Mouse (Mus musculus): Measurements from ENCODE around the gene Nop2. TPM values are rescaled to one million over a fixed set of nuclear protein-coding genes. Genes with fewer than 3 reads are reported as not detected.

The Nop2 gene
- polyA plus RNA-seq, 1 experiment from 2014 or later: 25.0 TPM

DNA sequence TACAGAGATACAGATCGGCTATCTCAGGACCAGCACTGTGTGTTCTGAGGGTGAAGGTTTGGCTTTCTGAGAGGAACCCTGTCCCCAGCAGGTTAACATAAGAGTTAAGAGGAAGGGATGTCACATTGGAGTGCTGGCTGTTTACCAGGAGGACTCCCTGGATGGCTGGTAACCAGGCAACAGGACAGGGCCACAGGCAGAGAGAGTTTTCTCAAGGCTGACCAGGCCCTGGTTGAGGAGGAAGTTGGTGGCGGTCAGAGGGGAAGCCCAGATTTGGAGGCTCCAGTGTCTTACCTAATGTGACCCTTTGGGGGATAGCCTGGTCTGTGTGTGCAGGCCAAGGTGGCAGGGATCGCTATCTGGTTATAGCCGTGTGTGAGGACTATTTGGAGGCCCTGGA is 15.1 kb downstream of the Nop2 start:
- TF ChIP-seq CTCF (IDR thresholded peaks at IDR 0.05; ENCODE audit: low read depth): no peak
- no peak overlapping the region for H3K27ac ChIP-seq (replicated peaks)
- H3K4me1 ChIP-seq (replicated peaks; ENCODE audit: control insufficient read depth, insufficient read depth): no peaks in the 10 kb centered on the region
- no peaks in the 10 kb centered on the region for H3K27me3 ChIP-seq (ENCODE audit: control insufficient read depth, insufficient read depth, low read length)
- DNase-seq (ENCODE audit: low spot score): no peak
- WGBS: 64% methylated on average over 4 of the region's 4 CpGs
- H3K4me2 ChIP-seq (replicated peaks; ENCODE audit: low read depth): peak overlapping the region; percentile 68; the same call in 1 of the 2 replicates
- no peaks in the 10 kb centered on the region for H3K9me3 ChIP-seq (ENCODE audit: control insufficient read depth, low read length)
- peaks cover 2% of the 10 kb centered on the region; the same call in 1 of the 2 replicates for H3K36me3 ChIP-seq (ENCODE audit: control insufficient read depth, insufficient read depth, low read length)
- no peak for ATAC-seq (ENCODE audit: low FRiP score, low TSS enrichment)
- no peak overlapping the region for H3K4me3 ChIP-seq (ENCODE audit: low read depth, low read length)
- no peak overlapping the region for H3K9ac ChIP-seq (ENCODE audit: low read length)

DNA sequence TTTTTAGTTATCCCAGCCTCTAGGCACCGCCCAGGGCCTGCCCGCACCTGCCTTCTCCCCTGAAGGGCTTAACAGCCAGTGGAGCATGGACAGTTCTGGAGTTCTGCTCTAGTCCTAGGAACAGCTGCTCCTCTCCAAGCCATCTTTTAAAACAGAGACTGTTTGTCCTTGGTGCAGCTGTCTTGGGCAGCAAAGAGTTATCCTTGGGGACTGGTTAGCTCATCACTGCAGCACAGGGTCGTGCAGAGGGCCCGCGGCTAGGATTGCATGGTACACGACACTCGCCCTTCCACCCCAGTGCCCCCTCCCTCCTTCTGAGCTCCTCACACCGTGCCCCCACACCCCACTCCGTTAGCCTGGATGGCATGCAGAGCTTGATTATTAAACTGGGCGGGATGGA is 15.6 kb downstream of the Nop2 start:
- no peak overlapping the region for H3K4me3 ChIP-seq (ENCODE audit: low read depth, low read length)
- no peak overlapping the region for H3K27ac ChIP-seq (replicated peaks)

DNA sequence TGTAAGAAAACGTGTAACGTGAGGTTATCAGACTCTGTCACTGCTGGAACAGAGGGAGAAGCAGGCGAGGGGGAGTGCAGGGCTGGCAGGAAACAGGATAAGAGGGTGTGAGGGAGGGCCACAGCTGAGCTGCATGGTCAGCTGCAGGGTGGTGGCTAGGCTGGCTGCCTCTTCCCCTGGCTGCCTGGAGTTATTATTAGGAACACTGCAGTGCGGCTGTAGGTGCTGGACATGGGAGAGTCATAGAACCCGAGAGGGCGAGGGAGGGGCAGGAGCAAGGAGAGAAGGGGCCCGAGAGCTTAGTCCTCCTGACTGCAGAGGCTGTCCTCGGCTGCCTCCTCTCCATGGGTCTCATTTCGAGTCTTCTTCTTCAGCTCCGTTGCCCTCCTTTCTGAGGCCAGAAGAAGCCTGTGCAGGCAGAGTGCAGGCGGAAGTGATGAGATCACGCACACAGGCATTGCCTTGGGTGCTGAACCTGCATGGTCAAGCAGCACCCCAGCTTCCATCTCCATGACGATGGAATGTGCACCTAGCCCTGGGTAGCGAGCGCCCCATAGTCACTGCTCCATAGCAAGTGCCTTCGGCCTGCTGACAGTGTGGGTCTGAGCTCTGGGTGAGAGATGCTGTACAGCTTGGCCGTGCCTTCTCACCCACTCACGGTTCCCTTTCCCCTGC is 16.7 kb downstream of the Nop2 start:
- H3K36me3 ChIP-seq (ENCODE audit: control insufficient read depth, insufficient read depth, low read length): no peaks in the 10 kb centered on the region
- H3K9ac ChIP-seq (ENCODE audit: low read length): 0 out of 2 replicates have a peak overlapping the region, but pooled peaks have one; percentile 4
- no peak for DNase-seq (ENCODE audit: low spot score)
- WGBS: 56% methylated on average over 18 of the region's 18 CpGs
- no peak for TF ChIP-seq CTCF (IDR thresholded peaks at IDR 0.05; ENCODE audit: low read depth)
- TF ChIP-seq EP300 (optimal IDR thresholded peaks at IDR 0.05): no peak
- H3K4me3 ChIP-seq (ENCODE audit: low read depth, low read length): no peak overlapping the region
- no peaks in the 10 kb centered on the region for H3K4me1 ChIP-seq (replicated peaks; ENCODE audit: control insufficient read depth, insufficient read depth)
- H3K4me2 ChIP-seq (replicated peaks; ENCODE audit: low read depth): no peak overlapping the region
- no peak for ATAC-seq (ENCODE audit: low FRiP score, low TSS enrichment)
- no peaks in the 10 kb centered on the region for H3K27me3 ChIP-seq (ENCODE audit: control insufficient read depth, insufficient read depth, low read length)
- H3K27ac ChIP-seq (replicated peaks): peak overlapping the region; percentile 56; the same call in 1 of the 2 replicates
- H3K9me3 ChIP-seq (ENCODE audit: control insufficient read depth, low read length): no peaks in the 10 kb centered on the region

More for the DNA sequence above, 15.6 kb downstream of the Nop2 start:
- 55% methylated on average over 10 of the region's 10 CpGs for WGBS
- Histone ChIP-seq H3K9me3 (ENCODE audit: control insufficient read depth, low read length) (no peaks in the 10 kb centered on the region), H3K4me2 (replicated peaks; ENCODE audit: low read depth) (no peak overlapping the region), H3K36me3 (ENCODE audit: control insufficient read depth, insufficient read depth, low read length) (no peaks in the 10 kb centered on the region), H3K9ac (ENCODE audit: low read length) (0 out of 2 replicates have a peak overlapping the region, but pooled peaks have one; percentile 8), H3K27me3 (ENCODE audit: control insufficient read depth, insufficient read depth, low read length) (no peaks in the 10 kb centered on the region), H3K4me1 (replicated peaks; ENCODE audit: control insufficient read depth, insufficient read depth) (no peaks in the 10 kb centered on the region)
- ATAC-seq (ENCODE audit: low FRiP score, low TSS enrichment): no peak
- DNase-seq (ENCODE audit: low spot score): no peak
- no peak for TF ChIP-seq CTCF (IDR thresholded peaks at IDR 0.05; ENCODE audit: low read depth)
- TF ChIP-seq EP300 (optimal IDR thresholded peaks at IDR 0.05): no peak

DNA sequence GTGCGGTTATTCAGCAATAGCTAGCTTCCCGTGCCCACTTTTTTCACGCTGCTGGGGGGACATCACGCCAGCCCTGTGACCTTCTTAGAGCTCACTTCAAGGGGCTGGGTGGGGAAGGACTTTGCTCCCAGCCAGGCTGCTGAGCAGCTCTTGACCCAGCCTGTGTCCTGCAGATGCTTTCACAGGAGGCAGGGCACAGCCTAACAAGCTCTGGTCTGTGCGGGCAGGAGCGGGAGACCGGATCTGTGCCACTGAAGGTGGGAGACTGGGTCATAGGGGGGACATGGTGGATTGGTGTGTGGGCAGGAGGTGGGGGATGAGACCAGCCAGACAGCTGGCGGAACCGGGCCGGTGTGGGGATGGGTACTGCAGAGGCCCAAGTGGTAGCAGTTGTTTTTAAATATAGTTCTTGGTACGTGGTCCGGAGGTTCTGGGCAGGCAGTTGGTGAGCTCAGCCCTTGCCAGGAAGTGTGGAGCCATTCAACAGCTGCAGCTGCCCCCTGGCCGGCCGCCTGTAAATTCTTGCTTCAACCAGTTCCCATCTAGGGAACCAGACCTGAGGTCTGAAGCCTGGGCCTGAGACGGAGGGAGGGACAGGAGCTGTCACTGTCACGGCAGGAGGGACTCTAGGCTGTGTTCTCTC is 17.3 kb downstream of the Nop2 start:
- H3K27ac ChIP-seq (replicated peaks): peak overlapping the region; percentile 56
- H3K36me3 ChIP-seq (ENCODE audit: control insufficient read depth, insufficient read depth, low read length): no peaks in the 10 kb centered on the region
- H3K27me3 ChIP-seq (ENCODE audit: control insufficient read depth, insufficient read depth, low read length): no peaks in the 10 kb centered on the region
- H3K4me1 ChIP-seq (replicated peaks; ENCODE audit: control insufficient read depth, insufficient read depth): no peaks in the 10 kb centered on the region
- H3K4me3 ChIP-seq (ENCODE audit: low read depth, low read length): no peak overlapping the region
- ATAC-seq (ENCODE audit: low FRiP score, low TSS enrichment): no peak
- no peak for TF ChIP-seq EP300 (optimal IDR thresholded peaks at IDR 0.05)
- TF ChIP-seq CTCF (IDR thresholded peaks at IDR 0.05; ENCODE audit: low read depth): no peak
- no peak overlapping the region for H3K9ac ChIP-seq (ENCODE audit: low read length)
- 73% methylated on average over 16 of the region's 16 CpGs for WGBS
- H3K9me3 ChIP-seq (ENCODE audit: control insufficient read depth, low read length): no peaks in the 10 kb centered on the region
- no peak for DNase-seq (ENCODE audit: low spot score)
- no peak overlapping the region for H3K4me2 ChIP-seq (replicated peaks; ENCODE audit: low read depth)

DNA sequence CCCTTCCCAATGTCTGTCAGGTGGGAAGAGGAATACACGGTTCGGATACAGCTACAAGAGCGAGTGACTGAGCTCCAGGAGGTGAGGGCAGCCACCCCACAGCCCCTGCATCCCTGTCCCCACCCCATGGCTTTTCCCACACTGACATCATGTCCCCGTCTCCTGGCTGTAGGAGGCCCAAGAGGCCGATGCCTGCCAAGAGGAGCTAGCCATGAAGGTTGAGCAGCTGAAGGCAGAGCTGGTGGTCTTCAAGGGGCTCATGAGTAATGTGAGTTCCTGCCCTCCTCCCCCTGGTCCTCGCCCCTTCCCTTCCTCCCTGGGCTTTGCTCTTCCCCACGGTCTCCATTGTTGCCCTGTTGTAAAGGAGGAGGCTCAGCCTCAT is 17.9 kb downstream of the Nop2 start:
- peak overlapping the region; percentile 35 for H3K27ac ChIP-seq (replicated peaks)
- H3K4me2 ChIP-seq (replicated peaks; ENCODE audit: low read depth): no peak overlapping the region
- no peak for TF ChIP-seq CTCF (IDR thresholded peaks at IDR 0.05; ENCODE audit: low read depth)
- TF ChIP-seq EP300 (optimal IDR thresholded peaks at IDR 0.05): no peak
- no peak for DNase-seq (ENCODE audit: low spot score)
- no peaks in the 10 kb centered on the region for H3K27me3 ChIP-seq (ENCODE audit: control insufficient read depth, insufficient read depth, low read length)
- no peak overlapping the region for H3K4me3 ChIP-seq (ENCODE audit: low read depth, low read length)
- ATAC-seq (ENCODE audit: low FRiP score, low TSS enrichment): no peak
- no peaks in the 10 kb centered on the region for H3K36me3 ChIP-seq (ENCODE audit: control insufficient read depth, insufficient read depth, low read length)
- no peaks in the 10 kb centered on the region for H3K9me3 ChIP-seq (ENCODE audit: control insufficient read depth, low read length)
- WGBS: 71% methylated on average over 6 of the region's 7 CpGs
- no peak overlapping the region for H3K9ac ChIP-seq (ENCODE audit: low read length)
- H3K4me1 ChIP-seq (replicated peaks; ENCODE audit: control insufficient read depth, insufficient read depth): no peaks in the 10 kb centered on the region

All from stomach, postnatal 0 days (tissue).